Mouse (Mus musculus): Measurements from ENCODE around the gene Atg2b. TPM values are rescaled to one million over a fixed set of nuclear protein-coding genes. Genes with fewer than 3 reads are reported as not detected.

Gene Atg2b
- total RNA-seq, 2 experiments from 2014 or later: 18.4 to 20.2 TPM

GRCm38 (mm10) chr12:105686791-105687190 lies 1.8 kb upstream of the Atg2b start:
- no peak for DNase-seq
- intact Hi-C loops (cut with DNase I): loop anchor here (10.0 kb wide), 1 partner anchor 318 kb away; no protein-coding TSS in a partner anchor

DNA sequence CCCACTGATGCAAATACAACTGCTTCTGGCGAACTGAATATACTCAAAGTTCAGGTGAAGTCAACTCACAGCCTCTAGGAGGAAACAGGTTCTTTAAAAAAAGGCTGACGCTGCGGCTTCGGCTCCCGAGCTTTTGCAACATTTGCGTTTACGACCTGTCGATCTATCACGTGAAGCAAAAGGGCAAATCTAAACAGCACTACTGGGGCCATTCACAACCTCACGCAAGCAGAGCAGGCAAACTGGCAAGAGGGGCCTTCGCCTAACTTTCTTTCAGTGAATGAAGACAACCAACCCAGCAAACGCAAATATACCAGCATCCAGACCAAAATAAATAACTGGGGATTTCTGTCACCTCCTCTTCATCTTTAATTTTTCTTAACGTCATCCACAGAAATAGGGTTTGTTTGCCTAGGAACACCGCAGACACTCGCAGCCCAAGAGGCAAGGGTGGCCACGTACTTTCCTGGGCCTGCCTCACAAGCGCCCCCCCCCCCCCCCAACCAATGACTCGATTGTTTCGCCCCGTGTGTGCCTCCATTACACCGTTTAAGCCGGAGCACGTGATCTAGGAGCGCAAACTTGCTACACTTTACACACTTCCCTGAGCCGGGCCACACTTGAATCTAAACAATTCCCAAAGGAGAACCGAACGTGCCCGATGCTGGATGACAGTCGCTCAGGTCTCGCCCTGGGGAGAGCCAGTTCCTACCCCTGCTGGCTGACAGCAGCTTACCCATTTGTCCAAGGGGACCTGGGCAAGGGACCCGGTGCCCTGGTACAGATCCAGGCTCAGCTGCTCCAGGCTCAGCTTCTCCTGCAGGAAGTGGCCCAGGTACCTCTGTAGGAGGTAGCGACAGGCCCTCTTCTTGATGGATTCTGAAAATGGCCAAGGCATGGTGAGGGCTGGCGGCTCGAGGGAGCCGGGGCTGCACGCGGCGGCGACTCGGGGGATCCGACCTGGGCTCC lies 794 bp downstream of the Atg2b start, which contains the start of gene Gskip:
Gene Gskip, plus strand, starts transcription at position 897 of the 969 bp plus-strand sequence.
- DNase-seq: peak; percentile 28 to 49
- intact Hi-C loops (cut with DNase I): loop anchor here (2.0 to 10.0 kb wide), 2 partner anchors 101 to 321 kb away; partner anchors contain the start of gene Papola

DNA sequence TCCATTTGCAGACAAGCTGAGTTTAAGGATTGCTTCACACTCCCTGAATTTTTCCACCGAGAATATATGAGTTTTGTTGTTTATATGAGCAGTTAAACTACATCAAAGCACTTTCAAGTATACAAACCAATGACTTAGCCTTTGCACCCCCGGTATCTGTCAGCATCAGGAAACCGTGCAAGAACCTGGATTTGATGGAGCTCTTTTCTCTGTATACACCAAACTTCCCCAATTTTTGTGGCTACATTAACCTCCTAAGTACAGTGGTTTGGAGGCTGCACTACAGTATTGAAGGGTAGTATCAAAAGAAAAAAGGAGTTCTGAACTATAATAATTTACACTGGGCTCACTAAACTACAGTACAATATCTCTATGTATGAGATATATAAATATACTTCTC lies 6.2 kb downstream of the Atg2b start:
- intact Hi-C loops (cut with DNase I): no loop called here
- DNase-seq: no peak

DNA sequence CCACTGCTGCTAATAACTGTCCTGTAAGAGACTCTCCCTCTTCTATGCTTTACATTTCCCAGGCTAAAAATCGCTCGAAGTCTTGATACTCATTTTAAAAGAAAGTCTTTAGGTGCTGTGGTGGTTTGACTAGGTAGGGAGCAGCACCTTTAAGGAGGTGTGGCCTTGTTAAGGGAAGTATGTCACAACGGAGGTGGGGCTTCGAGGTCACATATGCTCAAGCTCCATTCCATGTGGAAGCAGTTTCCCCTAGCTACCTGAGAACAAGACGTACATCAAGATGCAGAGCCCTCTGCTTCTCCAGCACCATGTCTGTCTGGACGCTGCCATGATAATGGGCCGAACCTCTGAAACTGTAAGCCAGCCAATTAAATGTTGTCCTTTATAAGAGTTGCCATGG lies 6.8 kb downstream of the Atg2b start:
- intact Hi-C loops (cut with DNase I): no loop called here
- no peak for DNase-seq

DNA sequence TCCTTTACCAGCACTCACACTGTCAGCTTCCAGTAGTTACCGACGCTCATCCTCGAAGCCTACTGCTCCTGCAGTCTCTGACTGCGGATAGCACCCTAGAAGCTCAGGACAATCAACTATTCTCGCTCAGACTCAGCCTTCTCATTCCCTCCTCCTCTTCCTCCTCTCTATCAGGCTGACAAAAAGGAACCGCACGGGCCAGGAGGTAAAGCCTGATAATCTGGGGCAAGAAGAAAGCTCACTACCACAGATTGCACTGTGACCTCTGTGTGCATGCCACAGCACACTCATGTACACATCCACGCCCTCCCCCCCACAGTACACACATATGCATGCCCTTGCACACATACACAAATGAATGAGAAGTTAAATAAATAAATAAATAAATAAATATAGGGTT lies 8.7 kb downstream of the Atg2b start:
- intact Hi-C loops (cut with DNase I): no loop called here
- no peak for DNase-seq

DNA sequence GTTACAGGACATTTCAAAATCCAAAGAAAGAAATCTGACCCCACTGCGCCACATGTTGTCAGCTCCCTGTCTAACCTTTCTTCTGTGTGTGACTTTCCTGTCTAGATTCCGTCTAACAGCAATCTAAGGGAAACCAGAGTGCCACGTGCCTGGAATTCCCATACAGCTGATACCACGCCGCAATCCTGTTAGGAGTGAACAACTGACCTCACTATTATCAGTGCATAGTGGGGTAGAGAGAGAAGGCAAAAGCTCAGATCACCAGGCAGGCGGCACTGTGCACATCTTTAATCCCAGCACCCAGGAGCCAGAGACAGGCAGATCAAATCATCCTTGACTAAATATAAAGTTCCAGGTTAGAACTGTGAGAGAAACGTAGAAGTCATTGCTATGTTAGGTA lies 29.2 kb downstream of the Atg2b start:
- no peak for DNase-seq
- intact Hi-C loops (cut with DNase I): no loop called here

DNA sequence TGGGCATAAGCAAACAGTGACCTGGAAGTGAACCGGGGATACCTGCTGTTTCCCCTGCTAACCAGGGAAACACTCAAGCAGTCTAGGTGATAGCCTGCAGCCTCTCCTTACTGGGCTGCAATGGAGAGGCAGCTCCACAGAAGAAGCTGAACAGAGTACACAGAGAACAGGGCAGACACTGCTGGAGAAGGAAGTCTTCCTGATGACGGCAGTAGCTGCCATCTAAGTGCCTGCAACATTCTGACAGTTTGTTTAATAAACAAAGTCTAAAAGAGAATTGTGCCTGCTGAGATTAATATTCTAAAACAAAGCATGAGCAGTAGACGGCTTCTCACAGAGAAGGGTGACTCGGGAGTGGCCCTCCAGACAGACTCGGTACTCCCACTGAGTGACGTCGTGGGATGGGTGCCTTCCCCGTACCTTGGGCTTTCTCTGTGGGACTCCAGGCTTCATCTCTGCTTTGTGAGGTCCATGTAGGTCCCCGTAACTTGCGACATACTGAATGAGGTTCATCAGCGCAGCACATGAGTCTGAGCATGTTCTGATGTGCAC lies 42.2 kb downstream of the Atg2b start:
- intact Hi-C loops (cut with DNase I): no loop called here

GRCm38 (mm10) chr12:105637554-105637953 lies 47.5 kb downstream of the Atg2b start:
- intact Hi-C loops (cut with DNase I): no loop called here
- DNase-seq: no peak

More for the DNA sequence above, 42.2 kb downstream of the Atg2b start:
- no peak for DNase-seq

DNA sequence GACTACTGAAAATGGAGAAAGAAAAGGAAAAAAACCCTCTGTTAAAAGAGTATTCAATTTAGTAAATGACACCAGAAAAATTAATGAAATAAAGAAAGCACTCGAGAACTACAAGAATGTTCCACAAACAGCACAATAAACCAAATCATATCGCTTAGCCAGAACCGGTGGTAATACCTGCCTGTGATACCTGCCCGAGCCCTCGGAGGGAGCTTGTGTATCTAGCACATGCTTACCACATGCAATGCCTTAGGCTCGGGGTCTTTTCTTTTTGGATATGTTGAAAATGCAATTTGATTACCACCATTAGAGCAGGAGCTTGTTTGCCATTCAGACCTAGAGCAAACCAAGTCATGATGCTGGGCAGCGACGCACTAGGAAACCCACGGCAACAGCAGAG lies 48.5 kb downstream of the Atg2b start:
- DNase-seq: no peak
- intact Hi-C loops (cut with DNase I): no loop called here

GRCm38 (mm10) chr12:105634374-105635067 lies 50.5 kb downstream of the Atg2b start:
- intact Hi-C loops (cut with DNase I): loop anchor here (1.0 kb wide), 1 partner anchor 11 kb away; no protein-coding TSS in a partner anchor
- DNase-seq: no peak

GRCm38 (mm10) chr12:105625798-105626197 lies 59.2 kb downstream of the Atg2b start:
- intact Hi-C loops (cut with DNase I): no loop called here
- no peak for DNase-seq

GRCm38 (mm10) chr12:105622981-105623539 lies 62.0 kb downstream of the Atg2b start:
- intact Hi-C loops (cut with DNase I): loop anchor here (1.0 kb wide), 1 partner anchor 12 kb away; no protein-coding TSS in a partner anchor
- DNase-seq: no peak

- no peak for DNase-seq
- intact Hi-C loops (cut with DNase I): no loop called here
Observed at GRCm38 (mm10) chr12:105622048-105622447, 63.0 kb downstream of the Atg2b start.

- intact Hi-C loops (cut with DNase I): no loop called here
Observed at GRCm38 (mm10) chr12:105613559-105613958, 71.5 kb downstream of the Atg2b start.

DNA sequence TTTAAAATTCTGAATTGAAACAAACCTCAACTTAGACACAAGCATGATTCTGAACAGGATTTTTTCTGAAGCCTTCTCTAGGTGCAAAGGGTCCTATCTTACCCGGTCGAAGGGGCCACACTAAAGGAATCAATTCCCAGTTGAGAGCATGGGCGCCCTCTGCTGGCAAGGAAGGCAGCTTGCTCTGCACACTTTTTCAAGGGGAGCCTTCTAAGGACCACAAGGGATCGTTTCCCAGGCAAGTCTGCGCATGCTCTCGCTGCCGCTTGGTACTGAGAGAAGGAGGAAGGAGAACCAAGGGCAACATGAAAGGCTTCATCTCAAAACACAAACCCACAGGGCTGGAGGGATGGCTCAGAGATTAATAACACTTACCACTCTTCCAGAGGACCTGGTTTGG lies 73.3 kb downstream of the Atg2b start:
- peak; percentile 20 to 58 for DNase-seq
- intact Hi-C loops (cut with DNase I): loop anchor here (1.0 kb wide), 1 partner anchor 113 kb away; no protein-coding TSS in a partner anchor

More at GRCm38 (mm10) chr12:105613559-105613958, 71.5 kb downstream of the Atg2b start:
- no peak for DNase-seq

DNA sequence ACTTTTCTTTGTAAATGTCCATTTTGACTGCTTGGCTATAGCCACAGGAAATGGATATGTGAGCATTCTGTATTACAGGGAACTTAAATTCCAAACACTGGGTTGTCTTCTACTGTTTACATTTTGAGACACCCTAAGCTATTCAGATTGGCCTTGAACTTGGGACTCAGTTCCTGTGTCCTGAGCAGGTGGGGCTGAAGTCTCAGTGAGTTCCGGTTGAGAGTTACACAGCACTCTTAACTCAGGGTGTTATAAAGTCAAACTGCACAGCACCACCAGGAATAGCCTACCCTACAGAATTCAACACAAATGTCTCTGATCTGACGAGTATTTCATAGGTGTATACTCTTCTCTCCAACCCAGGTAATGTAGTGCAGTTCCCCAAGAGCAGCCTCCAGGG lies 74.0 kb downstream of the Atg2b start:
- no peak for DNase-seq
- intact Hi-C loops (cut with DNase I): loop anchor here (1.0 kb wide), 1 partner anchor 113 kb away; no protein-coding TSS in a partner anchor

DNA sequence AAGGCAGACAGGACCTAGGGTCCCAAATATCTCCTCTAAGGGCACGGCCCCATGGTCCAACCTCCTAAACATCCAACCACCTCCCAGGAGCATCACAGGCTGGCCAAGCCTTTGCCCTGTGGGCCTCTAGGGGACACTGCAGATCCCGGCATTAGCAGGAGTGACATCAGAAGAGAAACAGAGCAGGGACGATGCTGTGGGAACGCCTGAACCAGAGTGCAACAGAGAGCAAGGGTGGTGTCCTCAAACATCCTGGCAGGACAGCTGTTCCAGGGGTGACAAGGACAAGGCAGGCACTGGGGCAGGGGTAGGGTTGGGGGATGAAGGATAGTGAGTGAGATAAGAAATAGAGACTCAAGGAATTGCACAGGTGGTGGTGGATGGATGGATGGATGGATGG lies 78.1 kb downstream of the Atg2b start:
- intact Hi-C loops (cut with DNase I): no loop called here
- no peak for DNase-seq

GRCm38 (mm10) chr12:105605212-105605611 lies 79.8 kb downstream of the Atg2b start:
- no peak for DNase-seq
- intact Hi-C loops (cut with DNase I): no loop called here

DNA sequence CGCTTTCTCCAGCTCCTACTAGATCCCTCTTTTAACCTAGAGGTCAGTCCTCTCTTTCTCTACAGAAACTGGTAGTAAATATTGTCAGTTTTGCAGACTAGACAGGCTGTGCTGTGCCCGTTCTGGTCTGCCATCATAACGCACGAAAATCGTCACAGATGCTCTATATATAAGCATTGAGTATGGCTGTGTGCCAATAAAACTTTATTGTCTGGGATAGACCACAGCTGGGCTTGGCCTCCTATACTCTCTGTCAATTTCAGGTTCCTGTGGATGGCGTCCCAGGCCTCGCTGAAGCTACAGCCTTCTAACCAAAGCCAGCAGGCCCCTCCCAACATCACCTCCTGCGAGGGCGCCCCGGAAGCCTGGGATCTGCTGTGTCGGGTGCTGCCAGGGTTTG lies 81.1 kb downstream of the Atg2b start:
- intact Hi-C loops (cut with DNase I): no loop called here
- no peak for DNase-seq

DNA sequence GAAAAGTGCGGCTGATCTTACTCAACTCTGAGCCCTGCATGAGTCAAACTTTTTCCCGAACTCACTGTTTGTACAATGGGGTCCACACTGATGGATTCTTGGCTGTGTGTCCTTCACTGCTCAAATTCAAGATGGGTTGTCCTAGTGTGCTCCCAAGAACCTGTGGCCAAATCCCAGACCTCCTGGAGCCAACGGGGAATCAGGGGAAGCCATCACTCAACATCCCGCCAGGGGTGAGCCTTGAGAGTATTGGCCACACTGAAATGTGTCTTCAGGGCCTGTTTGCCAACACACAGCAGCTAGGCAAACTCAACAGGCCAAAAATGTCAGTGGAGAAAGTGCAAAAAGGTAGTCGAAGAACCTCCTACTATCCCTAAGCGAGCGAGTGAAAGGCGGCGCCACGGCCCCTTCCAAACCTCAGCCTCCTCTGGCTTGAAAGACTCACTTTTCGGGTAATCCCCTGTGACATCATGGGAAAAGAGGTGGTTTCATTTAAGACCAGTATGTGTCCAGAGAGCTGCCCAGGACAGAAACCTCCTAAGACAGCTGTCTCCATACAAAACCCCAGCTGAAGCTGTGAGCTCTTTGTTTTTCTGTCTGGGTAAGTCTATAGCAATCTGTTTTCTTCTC lies 82.3 kb downstream of the Atg2b start, which contains the start of gene Bdkrb1:
Gene Bdkrb1, plus strand, starts transcription at position 505 of the 630 bp plus-strand sequence.
- intact Hi-C loops (cut with DNase I): no loop called here

More for the DNA sequence above, 82.3 kb downstream of the Atg2b start, which contains the start of gene Bdkrb1:
- DNase-seq: no peak
